Mouse (Mus musculus) mesoderm, embryonic 11.5 days (tissue): ENCODE data around the gene Gm28372.

Source experiments
- DNase-seq: peaks from one replicate; pipeline ENCODE4 v3.0.0-alpha.2; 2012; ENCODE audit warnings: low read depth, low spot score

Gm28372 gene

DNA sequence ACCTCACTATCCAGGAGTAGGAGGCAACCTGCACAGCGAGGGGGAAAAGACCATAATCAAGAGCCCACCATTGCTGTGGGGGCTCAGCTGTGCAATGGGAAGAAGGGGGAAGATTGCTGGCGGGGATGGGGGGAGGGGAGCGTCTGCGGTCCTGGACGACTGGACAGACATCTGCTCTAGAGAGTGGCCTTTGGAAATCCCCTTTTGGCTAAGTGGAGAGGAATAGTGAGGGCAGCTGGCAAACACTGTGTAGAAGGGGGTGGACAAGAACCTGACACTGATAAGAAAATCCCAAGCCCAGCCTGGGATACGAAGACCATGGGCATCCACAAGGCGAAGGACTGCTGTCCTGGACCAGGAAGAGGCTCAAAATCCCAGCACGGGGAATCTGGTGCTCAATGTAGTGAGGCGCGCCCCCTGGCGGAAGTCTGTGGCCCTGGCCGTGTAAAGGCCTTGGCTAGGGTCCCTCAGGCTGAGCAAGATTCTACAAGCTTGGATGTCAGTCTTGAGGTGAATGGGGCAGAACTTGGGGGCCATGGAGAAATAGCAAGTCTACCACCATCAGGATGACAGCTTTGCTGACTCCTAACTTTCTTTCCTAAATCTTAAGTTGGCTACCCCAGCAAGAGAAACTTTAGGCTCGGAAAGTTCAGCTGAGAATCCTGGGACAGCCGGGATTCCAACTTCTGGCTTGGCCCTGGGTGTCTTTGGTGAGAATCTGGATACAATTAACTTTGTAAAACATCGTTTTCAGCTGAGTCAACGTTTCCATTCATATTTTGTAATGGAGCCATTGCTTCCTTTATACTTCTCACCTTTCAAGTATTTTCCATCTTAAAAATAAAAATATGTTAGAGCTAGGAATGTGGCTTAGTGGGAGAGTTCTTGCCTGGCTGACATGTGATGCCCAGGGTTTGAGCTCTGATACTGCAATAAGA lies 6.8 kb downstream of the Gm28372 start:
- DNase-seq = peak; percentile 88

DNA sequence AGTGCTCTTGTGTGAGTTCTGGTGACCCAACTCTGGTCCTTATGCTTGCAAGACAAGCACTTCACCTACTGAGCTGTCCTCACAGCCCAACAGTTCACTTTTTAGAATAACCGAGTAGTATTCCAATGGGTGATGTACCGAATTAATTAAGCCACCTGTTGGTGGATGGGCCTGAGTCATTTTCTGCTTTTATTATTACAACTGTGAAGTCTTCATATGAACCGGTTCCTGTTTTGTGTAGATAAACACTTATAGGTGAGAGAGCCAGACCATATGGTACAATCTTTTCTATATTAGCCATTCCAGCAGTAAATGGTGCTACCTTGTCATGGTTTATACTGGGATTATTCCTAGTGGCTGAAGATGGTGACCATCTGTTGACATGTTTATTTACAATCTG lies 7.7 kb downstream of the Gm28372 start:
- no peak for DNase-seq

- DNase-seq = no peak
Observed at GRCm38 (mm10) chr2:130414094-130414856, 9.2 kb downstream of the Gm28372 start.

- no peak for DNase-seq
Observed at GRCm38 (mm10) chr2:130421781-130422620, 17.0 kb downstream of the Gm28372 start.

GRCm38 (mm10) chr2:130423397-130424125 lies 18.5 kb downstream of the Gm28372 start:
- DNase-seq = peak; percentile 84

DNA sequence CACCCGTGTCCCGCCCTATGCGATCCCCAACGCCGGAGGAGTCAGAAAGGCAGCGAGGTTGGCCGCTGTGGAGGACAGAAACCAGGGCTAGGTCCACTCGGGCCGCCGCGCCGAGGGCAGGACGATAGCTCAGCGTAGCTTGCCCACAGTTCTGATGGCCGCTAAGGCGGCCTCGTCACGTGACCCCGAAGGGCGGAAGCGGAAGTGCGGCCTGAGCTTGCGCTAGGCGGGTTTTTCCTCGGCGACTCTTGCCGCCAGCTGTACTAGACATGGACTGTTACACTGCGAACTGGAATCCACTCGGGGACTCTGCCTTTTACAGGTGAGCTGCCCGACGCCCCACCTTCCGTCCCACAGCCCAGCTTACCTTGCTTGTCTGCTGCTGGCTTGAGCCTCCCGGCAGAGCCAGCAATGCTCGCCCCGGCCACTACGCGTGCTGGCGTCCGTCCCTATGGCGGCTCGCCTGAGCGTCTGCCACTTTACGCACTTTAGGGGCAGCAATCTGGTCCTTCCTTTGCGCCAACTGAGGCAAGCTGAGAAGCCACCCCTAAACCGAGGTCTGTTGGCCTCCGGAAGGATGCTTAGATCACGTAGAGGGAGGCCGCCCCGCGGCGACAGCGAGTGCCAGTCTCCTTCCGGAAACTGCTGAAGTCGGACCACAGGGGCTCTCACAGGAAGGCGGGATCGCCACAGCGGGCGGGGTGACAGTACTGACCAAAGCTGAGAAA lies 19.3 kb downstream of the Gm28372 start, which contains the start of the genes Vps16 and Pced1a:
Vps16 (plus strand) TSS at position 214 of the 728 bp plus-strand sequence.
Pced1a (minus strand) TSS at position 576 of the 728 bp plus-strand sequence.
- DNase-seq = peak; percentile 92

GRCm38 (mm10) chr2:130425112-130425511 lies 20.1 kb downstream of the Gm28372 start:
- no peak for DNase-seq

DNA sequence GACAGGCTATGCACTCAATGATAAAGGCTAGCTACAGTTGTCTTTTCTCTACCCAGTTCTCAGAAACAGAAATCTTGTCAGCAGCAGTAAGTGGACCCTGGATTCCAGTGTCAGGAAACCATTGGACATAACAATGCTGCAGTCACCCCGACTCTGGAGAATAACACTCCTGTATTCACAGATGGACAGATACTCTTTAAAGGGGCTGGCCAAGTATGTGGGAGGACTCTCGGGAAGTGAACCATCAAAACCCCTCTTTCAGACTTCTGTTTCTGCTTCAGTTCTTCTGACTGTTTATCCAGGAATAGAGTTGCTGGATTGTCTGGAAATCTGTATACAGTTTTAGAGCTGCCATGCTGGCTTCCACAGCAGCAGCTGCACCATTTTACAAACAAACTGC lies 24.8 kb downstream of the Gm28372 start:
- no peak for DNase-seq

DNA sequence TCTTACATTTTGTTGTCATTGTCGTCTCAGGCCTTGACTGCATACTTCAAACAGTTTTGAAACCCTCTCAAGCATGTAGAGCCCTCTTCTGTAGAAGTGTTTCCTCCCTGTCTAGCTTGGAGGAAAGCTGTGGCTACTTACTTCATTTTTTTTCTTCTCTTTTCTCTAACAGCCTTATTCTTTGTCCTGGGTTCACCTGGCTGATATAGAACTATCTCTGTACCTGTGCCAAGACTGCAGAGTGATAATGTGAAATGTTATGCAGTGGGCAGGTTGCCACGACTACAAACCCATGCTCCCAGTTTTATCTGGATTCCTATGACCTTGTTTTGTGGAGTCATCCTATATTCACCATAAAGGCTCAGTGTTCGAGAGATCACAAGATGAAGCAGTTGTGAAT lies 25.4 kb downstream of the Gm28372 start:
- DNase-seq = no peak

GRCm38 (mm10) chr2:130432157-130432556 lies 27.1 kb downstream of the Gm28372 start:
- DNase-seq = no peak

- peak; percentile 59 for DNase-seq
Observed at GRCm38 (mm10) chr2:130433152-130433551, 28.1 kb downstream of the Gm28372 start.

- no peak for DNase-seq
Observed at GRCm38 (mm10) chr2:130436769-130437168, 31.7 kb downstream of the Gm28372 start.

GRCm38 (mm10) chr2:130438861-130439260 lies 33.8 kb downstream of the Gm28372 start:
- no peak for DNase-seq

DNA sequence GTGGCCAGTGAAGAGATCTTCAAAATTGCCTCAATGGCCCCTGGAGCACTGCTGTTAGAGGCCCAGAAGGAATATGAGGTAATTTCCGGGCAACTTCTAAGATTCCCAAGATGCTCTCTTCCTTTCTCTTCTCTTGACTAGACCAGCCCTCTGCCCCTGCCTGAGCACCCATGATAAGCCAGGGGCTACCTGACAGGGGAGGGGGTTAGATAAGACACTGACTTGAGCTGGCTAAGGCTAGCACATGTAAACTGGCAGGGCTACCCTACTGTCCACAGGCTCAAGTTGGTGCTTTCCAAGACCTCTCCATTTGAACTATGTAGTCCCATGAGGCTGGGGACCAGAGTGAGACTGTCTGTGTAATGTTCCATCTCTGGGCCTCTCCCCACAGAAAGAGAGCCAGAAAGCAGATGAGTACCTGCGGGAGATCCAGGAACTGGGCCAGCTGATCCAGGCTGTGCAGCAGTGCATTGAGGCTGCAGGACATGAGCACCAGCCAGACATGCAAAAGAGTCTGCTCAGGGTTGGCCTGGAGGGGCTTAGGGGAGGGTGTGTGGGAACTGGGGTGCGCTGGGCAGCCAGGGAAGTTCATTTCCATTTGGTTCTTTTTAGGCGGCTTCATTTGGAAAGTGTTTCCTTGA lies 34.9 kb downstream of the Gm28372 start:
- DNase-seq = no peak

- no peak for DNase-seq
Observed at GRCm38 (mm10) chr2:130442162-130442561, 37.1 kb downstream of the Gm28372 start.

- no peak for DNase-seq
Observed at GRCm38 (mm10) chr2:130448449-130448848, 43.4 kb downstream of the Gm28372 start.

GRCm38 (mm10) chr2:130449021-130449793 lies 44.2 kb downstream of the Gm28372 start:
- DNase-seq = peak; percentile 34

DNA sequence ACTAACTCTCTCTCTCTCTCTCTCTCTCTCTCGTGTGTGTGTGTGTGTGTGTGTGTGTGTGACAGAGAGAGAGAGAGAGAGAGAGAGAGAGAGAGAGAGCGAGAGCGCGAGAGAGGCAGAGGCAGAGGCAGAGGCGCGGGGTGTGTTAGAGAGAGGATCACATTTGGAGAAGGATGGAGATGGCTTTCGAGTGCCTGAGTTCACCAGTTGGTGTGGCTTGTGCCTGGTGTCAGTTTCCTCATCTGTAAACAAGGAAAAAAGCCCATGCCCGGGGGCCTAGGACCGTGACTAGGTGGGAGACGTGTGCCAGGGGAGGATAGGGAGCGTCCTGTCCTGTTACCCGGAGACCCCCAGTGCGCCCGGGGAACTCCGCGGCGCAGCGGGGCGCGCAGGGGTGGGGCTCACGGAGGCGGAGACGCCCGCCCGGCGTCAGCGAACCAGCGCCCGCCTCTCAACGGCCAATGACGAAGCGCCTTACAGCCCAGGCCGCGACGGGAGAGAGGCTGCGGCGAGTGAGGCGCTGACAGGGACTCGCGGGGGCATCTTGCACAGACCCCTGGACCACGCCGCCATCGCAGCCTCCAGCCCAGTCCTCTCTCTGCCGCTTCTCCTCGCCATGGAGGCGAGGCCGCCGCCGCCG lies 44.9 kb downstream of the Gm28372 start, which contains the start of gene Ptpra:
Ptpra (plus strand) TSS at position 485 of the 640 bp plus-strand sequence.
- peak; percentile 91 for DNase-seq
